Mouse (Mus musculus): ENCODE results near the gene Pitpnc1.

- TF ChIP-seq CTCF (IDR thresholded peaks at IDR 0.05; ENCODE audit: control insufficient read depth, insufficient read depth, low read length) (no peak), POLR2A (IDR thresholded peaks at IDR 0.05; ENCODE audit: borderline replicate concordance, control insufficient read depth, low read depth, low read length) (no peak)
Measured at GRCm38 (mm10) chr11:107435776-107436449, 34.6 kb downstream of the Pitpnc1 start.

Data from bone marrow, adult 2 months (tissue).